Mouse (Mus musculus): ENCODE results near the gene Txk. TPM values are rescaled to one million over a fixed set of nuclear protein-coding genes. Genes with fewer than 3 reads are reported as not detected.

Txk gene
- polyA plus RNA-seq, 1 experiment from 2014 or later = 0.11 TPM

DNA sequence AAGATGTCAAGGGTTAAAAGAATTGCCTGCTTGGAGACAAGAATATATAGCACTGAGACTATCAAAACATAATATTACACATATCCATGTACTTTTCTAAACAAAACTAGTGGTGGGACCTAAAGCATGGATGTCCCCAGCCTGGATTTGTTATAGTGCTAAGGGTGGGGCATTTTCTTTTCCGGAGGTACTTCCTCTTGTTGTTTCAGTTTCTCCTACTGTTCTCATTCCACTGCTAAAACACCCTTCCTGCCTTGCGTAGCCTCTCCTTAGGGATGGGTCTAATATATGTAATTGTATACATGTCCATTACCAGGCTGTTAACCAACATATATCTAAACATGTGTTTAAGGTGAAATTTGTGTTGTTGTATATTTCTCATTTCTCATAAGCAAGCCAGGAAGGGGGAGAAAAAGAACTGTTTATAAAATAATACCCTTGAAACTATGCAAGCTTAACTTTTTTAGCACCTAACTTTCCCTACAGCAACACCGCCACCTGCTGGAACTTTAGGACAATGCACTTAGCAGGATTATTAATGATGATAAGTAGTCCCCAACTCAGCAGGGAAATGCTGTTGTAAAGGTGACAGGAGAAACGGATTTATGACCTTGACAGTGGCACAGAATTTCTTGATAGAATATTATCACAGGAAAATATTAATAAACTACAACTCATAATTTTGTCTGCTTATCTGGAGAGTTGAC is 41.9 kb downstream of the Txk start:
- Histone ChIP-seq H3K9ac (no peak overlapping the region), H3K36me3 (no peaks in the 10 kb centered on the region), H3K27ac (no peak overlapping the region), H3K4me2 (no peak overlapping the region), H3K4me1 (peaks cover 9% of the 10 kb centered on the region), H3K27me3 (peaks cover 4% of the 10 kb centered on the region), H3K4me3 (no peak overlapping the region), H3K9me3 (no peaks in the 10 kb centered on the region)
- ATAC-seq (ENCODE audit: insufficient number of reproducible peaks, insufficient read depth, low FRiP score, low TSS enrichment, low read depth) = no peak
- WGBS = 23% methylated on average over 4 of the region's 4 CpGs

DNA sequence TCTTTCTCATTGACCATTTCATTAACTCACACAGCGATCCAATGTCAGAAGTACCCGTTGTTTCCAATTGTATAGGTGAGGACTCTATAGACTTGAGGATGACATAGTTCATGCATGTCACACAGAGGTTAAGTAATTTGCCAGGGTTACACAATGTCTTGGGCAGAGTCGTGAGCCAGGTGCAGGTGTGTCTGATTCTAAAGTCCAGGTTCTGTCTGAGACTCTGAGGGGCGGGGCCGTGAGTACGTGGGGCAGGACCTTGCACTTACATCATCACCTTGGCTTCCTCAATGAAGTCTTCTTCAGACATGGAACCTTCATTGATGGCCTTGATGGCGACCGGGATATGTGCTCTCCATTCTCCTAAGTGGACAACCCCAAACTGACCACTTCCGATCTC is 42.6 kb downstream of the Txk start:
- no peaks in the 10 kb centered on the region for H3K36me3 ChIP-seq
- no peak for ATAC-seq (ENCODE audit: insufficient number of reproducible peaks, insufficient read depth, low FRiP score, low TSS enrichment, low read depth)
- no peak overlapping the region for H3K9ac ChIP-seq
- H3K9me3 ChIP-seq = no peaks in the 10 kb centered on the region
- WGBS = 92% methylated on average over 9 of the region's 9 CpGs
- H3K4me2 ChIP-seq = no peak overlapping the region
- no peak overlapping the region for H3K4me3 ChIP-seq
- peaks cover 9% of the 10 kb centered on the region for H3K4me1 ChIP-seq
- no peak overlapping the region for H3K27ac ChIP-seq
- peaks cover 4% of the 10 kb centered on the region for H3K27me3 ChIP-seq

DNA sequence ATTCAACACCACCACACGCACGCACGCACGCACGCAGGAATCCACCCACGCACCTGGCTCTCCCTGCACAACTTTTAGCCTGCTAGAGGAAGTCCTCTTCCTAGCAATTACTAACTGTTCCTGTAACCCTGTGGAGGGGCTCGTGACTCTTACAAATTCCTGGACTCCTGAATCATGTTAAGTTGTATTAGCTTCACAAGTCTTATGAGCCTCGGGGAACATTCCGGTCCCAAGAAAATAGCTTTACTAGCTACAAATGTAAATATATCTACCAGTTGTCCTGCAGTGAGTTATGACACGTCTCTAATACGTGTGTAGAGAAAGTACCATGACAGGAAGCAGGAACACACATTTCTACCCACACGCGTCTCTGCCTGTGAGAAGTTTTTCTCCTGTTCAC is 43.1 kb downstream of the Txk start:
- ATAC-seq (ENCODE audit: insufficient number of reproducible peaks, insufficient read depth, low FRiP score, low TSS enrichment, low read depth) = no peak
- H3K9ac ChIP-seq = no peak overlapping the region
- H3K27ac ChIP-seq = no peak overlapping the region
- 65% methylated on average over 13 of the region's 13 CpGs for WGBS
- no peak overlapping the region for H3K4me2 ChIP-seq
- peaks cover 9% of the 10 kb centered on the region for H3K4me1 ChIP-seq
- no peaks in the 10 kb centered on the region for H3K36me3 ChIP-seq
- H3K4me3 ChIP-seq = no peak overlapping the region
- peaks cover 4% of the 10 kb centered on the region for H3K27me3 ChIP-seq
- no peaks in the 10 kb centered on the region for H3K9me3 ChIP-seq

DNA sequence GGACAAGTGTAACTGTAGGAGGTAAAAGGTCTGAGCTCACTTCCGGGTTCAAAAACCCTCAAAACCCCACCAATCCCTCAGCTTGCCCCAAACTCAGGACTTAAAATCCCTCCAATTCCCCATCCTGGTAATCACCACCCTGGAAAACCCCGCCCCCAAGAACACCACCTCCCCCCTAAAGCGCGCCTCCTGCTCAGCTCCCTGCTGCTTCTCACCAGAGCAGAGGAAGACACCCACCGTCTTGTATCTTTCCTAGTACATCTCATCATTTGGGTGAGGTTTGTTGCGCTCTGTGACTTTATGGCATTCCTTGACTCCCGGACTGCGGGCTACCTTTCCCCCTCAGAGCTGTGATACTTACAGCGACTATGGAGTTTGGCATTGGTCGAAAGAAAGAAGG is 45.9 kb downstream of the Txk start:
- Histone ChIP-seq H3K4me2 (peak overlapping the region; percentile 28), H3K27me3 (peaks cover 4% of the 10 kb centered on the region), H3K36me3 (no peaks in the 10 kb centered on the region), H3K4me1 (peaks cover 9% of the 10 kb centered on the region), H3K9me3 (no peaks in the 10 kb centered on the region), H3K9ac (no peak overlapping the region), H3K27ac (no peak overlapping the region), H3K4me3 (no peak overlapping the region)
- ATAC-seq (ENCODE audit: insufficient number of reproducible peaks, insufficient read depth, low FRiP score, low TSS enrichment, low read depth) = no peak
- 61% methylated on average over 10 of the region's 10 CpGs for WGBS

DNA sequence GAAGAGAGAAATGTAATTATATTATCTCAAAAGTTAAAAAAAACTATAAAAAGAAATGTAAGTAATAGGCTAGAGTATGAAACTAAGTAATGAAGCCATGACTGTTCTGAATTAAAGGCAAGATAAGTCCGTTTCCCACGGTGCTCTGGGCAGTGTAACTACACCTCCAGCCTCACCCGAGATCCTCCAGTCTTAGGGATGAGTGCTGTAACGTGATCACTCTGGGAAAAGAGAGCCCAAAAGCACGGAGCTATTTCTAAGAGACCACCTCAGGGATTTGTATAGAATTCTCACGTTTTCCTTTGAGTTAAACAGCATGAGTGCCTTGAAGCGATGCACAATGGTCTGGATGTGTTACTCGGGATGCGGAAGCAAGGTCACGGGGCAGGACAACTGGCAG is 46.5 kb downstream of the Txk start:
- H3K4me2 ChIP-seq = peak overlapping the region; percentile 28

DNA sequence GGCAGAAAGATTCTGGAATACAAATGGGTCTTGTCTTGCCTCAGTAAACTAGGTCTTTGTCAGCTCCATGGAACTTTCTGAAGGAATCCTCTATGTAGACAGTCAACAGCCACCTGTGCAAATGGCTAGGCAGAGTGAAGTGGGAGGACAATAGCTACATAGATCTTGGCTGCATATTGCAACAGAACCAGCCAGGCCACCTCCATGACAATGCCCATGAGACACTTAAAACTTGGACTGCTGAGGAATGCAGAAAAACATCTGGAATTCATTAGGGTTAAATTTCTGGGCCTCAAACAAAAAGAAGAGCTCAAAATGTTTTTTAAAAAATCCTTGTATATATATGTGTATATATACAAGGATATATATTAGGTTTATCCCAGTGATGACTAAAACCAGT is 50.4 kb downstream of the Txk start:
- Histone ChIP-seq H3K4me1 (peaks cover 24% of the 10 kb centered on the region), H3K27me3 (no peaks in the 10 kb centered on the region), H3K36me3 (no peaks in the 10 kb centered on the region), H3K4me2 (no peak overlapping the region), H3K9me3 (peaks cover 3% of the 10 kb centered on the region; the same call in 1 of the 2 replicates), H3K27ac (no peak overlapping the region), H3K9ac (no peak overlapping the region), H3K4me3 (no peak overlapping the region)
- ATAC-seq (ENCODE audit: insufficient number of reproducible peaks, insufficient read depth, low FRiP score, low TSS enrichment, low read depth) = no peak

More for the DNA sequence above, 46.5 kb downstream of the Txk start:
- H3K36me3 ChIP-seq = no peaks in the 10 kb centered on the region
- H3K9ac ChIP-seq = no peak overlapping the region
- H3K9me3 ChIP-seq = peaks cover 3% of the 10 kb centered on the region; the same call in 1 of the 2 replicates
- WGBS = 30% methylated on average over 10 of the region's 10 CpGs
- H3K4me1 ChIP-seq = peaks cover 9% of the 10 kb centered on the region
- no peak overlapping the region for H3K4me3 ChIP-seq
- ATAC-seq (ENCODE audit: insufficient number of reproducible peaks, insufficient read depth, low FRiP score, low TSS enrichment, low read depth) = no peak
- H3K27me3 ChIP-seq = peaks cover 4% of the 10 kb centered on the region
- no peak overlapping the region for H3K27ac ChIP-seq

DNA sequence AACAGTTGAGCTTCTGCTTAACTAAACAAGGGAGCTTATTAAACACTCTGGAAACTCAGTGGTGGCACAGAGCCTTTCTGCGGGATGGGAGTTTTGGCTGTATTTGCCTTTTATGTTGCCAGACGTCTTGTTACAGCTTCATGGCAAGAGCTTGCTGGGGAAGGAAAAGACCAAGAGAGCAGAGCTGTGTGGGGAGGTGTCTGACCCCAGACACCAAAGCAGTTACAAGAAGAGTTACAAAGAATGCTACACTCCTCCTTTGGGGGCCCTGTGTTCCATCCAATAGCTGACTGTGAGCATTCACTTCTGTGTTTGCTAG is 53.1 kb downstream of the Txk start:
- Histone ChIP-seq H3K9ac (no peak overlapping the region), H3K27ac (no peak overlapping the region), H3K4me1 (0 out of 2 replicates have a peak, but pooled peaks cover 15% of the 10 kb centered on the region), H3K36me3 (no peaks in the 10 kb centered on the region), H3K27me3 (no peaks in the 10 kb centered on the region), H3K4me2 (no peak overlapping the region), H3K4me3 (no peak overlapping the region), H3K9me3 (peaks cover 3% of the 10 kb centered on the region; the same call in 1 of the 2 replicates)
- WGBS = 65% methylated on average over 2 of the region's 2 CpGs
- no peak for ATAC-seq (ENCODE audit: insufficient number of reproducible peaks, insufficient read depth, low FRiP score, low TSS enrichment, low read depth)

DNA sequence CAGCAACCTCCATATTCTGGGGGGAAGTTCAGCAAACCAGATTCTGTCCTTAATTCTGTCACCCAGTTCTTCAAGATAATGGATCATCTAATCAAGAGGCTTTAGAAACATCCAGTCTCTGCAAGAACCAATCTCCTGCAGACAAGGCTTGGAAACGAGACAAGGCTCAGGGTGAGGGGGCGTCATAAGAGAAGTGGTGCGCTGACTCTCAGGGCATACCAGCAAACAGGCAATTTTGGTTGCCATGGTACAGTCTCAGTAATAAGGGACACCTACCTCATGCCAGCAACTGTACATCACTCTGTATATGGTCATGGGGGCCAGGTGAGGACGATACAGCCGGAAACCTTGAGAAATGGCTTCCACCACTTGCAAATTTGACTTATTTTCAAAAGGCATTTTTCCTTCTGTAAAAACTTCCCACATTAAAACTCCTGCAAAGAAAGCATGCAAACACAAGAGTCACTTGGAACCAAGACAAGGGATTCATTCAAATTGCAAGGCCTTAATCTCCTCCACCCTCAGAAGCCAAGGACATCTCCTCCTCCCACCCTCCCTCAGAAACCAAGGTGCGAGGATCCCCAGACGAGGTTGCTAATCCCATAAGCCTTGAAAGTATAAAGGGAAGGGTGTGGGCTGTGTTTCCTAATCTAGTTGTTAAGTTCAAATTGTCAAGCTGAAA is 53.6 kb downstream of the Txk start:
- H3K4me3 ChIP-seq = no peak overlapping the region
- H3K27ac ChIP-seq = no peak overlapping the region
- H3K27me3 ChIP-seq = no peaks in the 10 kb centered on the region
- 0 out of 2 replicates have a peak, but pooled peaks cover 15% of the 10 kb centered on the region for H3K4me1 ChIP-seq
- H3K36me3 ChIP-seq = no peaks in the 10 kb centered on the region
- H3K4me2 ChIP-seq = no peak overlapping the region
- 73% methylated on average over 7 of the region's 7 CpGs for WGBS
- H3K9me3 ChIP-seq = peaks cover 3% of the 10 kb centered on the region; the same call in 1 of the 2 replicates
- no peak overlapping the region for H3K9ac ChIP-seq
- ATAC-seq (ENCODE audit: insufficient number of reproducible peaks, insufficient read depth, low FRiP score, low TSS enrichment, low read depth) = no peak

DNA sequence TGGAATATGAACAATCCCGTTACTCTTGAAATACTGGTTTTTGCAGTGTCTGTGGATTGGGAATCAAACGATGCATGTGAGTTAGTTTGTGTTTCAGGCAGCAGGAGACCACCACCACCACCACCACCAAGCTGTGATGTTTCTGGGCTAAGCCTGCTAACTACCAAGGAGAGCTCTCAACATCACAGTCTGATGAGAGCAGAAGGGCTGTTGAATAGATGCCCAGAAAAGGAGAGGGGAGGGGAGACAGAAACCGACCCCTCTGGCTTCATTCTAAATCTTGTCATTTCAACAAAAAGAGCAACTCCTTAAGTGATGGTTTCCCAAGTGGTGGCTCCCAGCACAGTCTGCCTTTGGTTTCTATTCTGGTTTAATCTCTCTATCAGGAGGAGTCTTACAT is 54.2 kb downstream of the Txk start:
- no peak for ATAC-seq (ENCODE audit: insufficient number of reproducible peaks, insufficient read depth, low FRiP score, low TSS enrichment, low read depth)
- 51% methylated on average over 3 of the region's 3 CpGs for WGBS
- Histone ChIP-seq H3K4me2 (no peak overlapping the region), H3K9ac (no peak overlapping the region), H3K4me1 (0 out of 2 replicates have a peak, but pooled peaks cover 15% of the 10 kb centered on the region), H3K4me3 (no peak overlapping the region), H3K27ac (no peak overlapping the region), H3K27me3 (no peaks in the 10 kb centered on the region), H3K9me3 (peaks cover 3% of the 10 kb centered on the region; the same call in 1 of the 2 replicates), H3K36me3 (no peaks in the 10 kb centered on the region)

DNA sequence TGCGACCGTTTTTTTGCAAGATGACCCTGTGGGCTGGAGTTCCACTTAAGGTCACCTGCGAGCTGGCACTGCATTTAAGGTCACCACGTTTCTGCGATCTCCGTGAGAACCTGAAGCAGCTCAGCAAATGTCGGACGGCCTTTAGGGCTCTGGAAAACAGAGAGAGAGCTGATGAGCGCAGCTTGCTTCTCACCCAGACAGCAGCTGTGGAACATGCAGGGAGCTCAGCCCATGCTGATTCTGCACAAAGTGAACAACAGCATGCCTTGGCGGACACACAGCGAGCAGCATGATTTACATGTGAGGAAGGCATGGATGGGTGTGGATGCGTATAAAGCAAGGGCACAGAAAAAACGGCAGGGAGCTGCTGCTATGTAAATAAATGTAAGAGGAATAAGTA is 56.1 kb downstream of the Txk start:
- Histone ChIP-seq H3K4me1 (0 out of 2 replicates have a peak, but pooled peaks cover 15% of the 10 kb centered on the region), H3K9ac (no peak overlapping the region), H3K4me3 (no peak overlapping the region), H3K4me2 (no peak overlapping the region), H3K9me3 (peaks cover 1% of the 10 kb centered on the region; the same call in 1 of the 2 replicates), H3K27me3 (no peaks in the 10 kb centered on the region), H3K27ac (no peak overlapping the region), H3K36me3 (no peaks in the 10 kb centered on the region)
- WGBS = 81% methylated on average over 13 of the region's 13 CpGs
- no peak for ATAC-seq (ENCODE audit: insufficient number of reproducible peaks, insufficient read depth, low FRiP score, low TSS enrichment, low read depth)

DNA sequence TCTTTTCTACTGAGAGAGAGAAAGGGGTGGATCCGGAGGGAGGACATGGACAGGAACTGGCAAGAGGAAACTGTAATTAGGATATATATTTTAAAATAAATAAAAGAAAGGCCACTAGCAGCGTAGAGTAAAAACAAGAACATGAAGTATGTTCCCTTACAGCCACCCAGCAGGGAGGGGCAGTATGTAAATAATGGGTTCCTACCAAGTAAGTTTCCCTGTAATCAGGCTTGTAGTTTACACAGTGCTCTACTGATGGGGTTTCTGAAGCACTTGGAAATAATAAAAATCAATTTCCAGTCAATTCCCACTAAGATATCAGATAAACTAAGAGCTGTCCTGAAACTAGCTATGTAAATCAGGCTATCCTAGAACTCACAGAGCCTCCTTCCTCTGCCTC is 57.9 kb downstream of the Txk start:
- Histone ChIP-seq H3K4me1 (0 out of 2 replicates have a peak, but pooled peaks cover 15% of the 10 kb centered on the region), H3K36me3 (no peaks in the 10 kb centered on the region), H3K27me3 (no peaks in the 10 kb centered on the region), H3K4me2 (no peak overlapping the region), H3K9me3 (no peaks in the 10 kb centered on the region), H3K27ac (no peak overlapping the region), H3K9ac (no peak overlapping the region), H3K4me3 (no peak overlapping the region)
- no peak for ATAC-seq (ENCODE audit: insufficient number of reproducible peaks, insufficient read depth, low FRiP score, low TSS enrichment, low read depth)
- 87% methylated on average over 2 of the region's 2 CpGs for WGBS

DNA sequence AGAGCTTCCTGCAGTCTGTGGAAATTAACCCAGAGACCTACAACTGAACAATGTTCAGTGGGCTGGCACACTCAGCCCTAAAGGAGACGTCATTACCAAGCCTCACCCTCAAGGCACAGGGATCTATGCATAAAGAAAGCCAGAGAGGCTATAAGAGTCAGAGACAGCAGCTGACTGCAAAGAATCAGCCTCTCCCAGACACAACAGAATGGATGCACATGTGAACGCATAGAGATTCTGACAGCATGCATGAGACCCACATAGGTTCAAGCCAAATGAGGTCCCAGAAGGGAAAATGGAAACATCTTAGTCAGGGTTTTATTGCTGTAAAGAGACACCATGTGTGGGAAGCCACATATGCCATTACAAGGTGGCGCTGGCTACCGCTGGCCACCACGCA is 62.1 kb downstream of the Txk start:
- Histone ChIP-seq H3K9ac (no peak overlapping the region), H3K27me3 (no peaks in the 10 kb centered on the region), H3K36me3 (no peaks in the 10 kb centered on the region), H3K9me3 (peaks cover 3% of the 10 kb centered on the region; the same call in 1 of the 2 replicates), H3K4me1 (no peaks in the 10 kb centered on the region), H3K4me3 (no peak overlapping the region), H3K4me2 (no peak overlapping the region), H3K27ac (no peak overlapping the region)
- 79% methylated on average over 5 of the region's 5 CpGs for WGBS
- no peak for ATAC-seq (ENCODE audit: insufficient number of reproducible peaks, insufficient read depth, low FRiP score, low TSS enrichment, low read depth)

Measured in embryonic facial prominence, embryonic 13.5 days (tissue).